Mouse (Mus musculus): ENCODE measurements around the gene Fmr1nb.
"Not testable (repeated sequence)": the region's sequence is repeated elsewhere in the genome, so short reads cannot be mapped to it uniquely, and the experiment has no call there.

Fmr1nb gene

GRCm38 (mm10) chrX:68761606-68762005 is at the start of gene Fmr1nb:
TSS of gene Fmr1nb (plus strand) at chrX:68761839.
- DNase-seq (ENCODE audit: low read depth, low spot score), result peak; percentile 79

GRCm38 (mm10) chrX:68736902-68737301 is 24.7 kb upstream of the Fmr1nb start:
- no peak for DNase-seq (ENCODE audit: low read depth, low spot score)

- peak; percentile 43 for DNase-seq (ENCODE audit: low read depth, low spot score)
These were observed 21.6 kb upstream of the Fmr1nb start for GRCm38 (mm10) chrX:68740088-68740487.

GRCm38 (mm10) chrX:68820449-68820848 is 58.8 kb downstream of the Fmr1nb start:
- DNase-seq (ENCODE audit: low read depth, low spot score), result peak; percentile 63

GRCm38 (mm10) chrX:68821059-68821458 is 59.4 kb downstream of the Fmr1nb start, which contains the start of gene Gm14698:
TSS of gene Gm14698 (plus strand) at chrX:68821093.
- DNase-seq (ENCODE audit: low read depth, low spot score), result not testable (repeated sequence)

- peak; percentile 5 for DNase-seq (ENCODE audit: low read depth, low spot score)
These were observed 78.2 kb downstream of the Fmr1nb start for GRCm38 (mm10) chrX:68839548-68840444.
